Mouse (Mus musculus) embryo, embryonic 10 days (tissue): ENCODE results near the gene Palld.
A peak's percentile ranks its signal among the peaks of the same experiment; 100 is the strongest.

ENCODE experiments used
- DNase-seq: peaks from one replicate; pipeline ENCODE4 v3.0.0-alpha.2; 2015; ENCODE audit warnings: low spot score

Palld gene

GRCm38 (mm10) chr8:61685280-61685679 is 217.2 kb downstream of the Palld start:
- DNase-seq = no peak

GRCm38 (mm10) chr8:61684280-61684939 is 218.1 kb downstream of the Palld start:
- no peak for DNase-seq

GRCm38 (mm10) chr8:61682902-61683301 is 219.6 kb downstream of the Palld start:
- DNase-seq = no peak

- no peak for DNase-seq
Observed at GRCm38 (mm10) chr8:61681217-61681616, 221.3 kb downstream of the Palld start.

GRCm38 (mm10) chr8:61677227-61677626 is 225.3 kb downstream of the Palld start:
- DNase-seq = no peak

GRCm38 (mm10) chr8:61671151-61671550 is 231.3 kb downstream of the Palld start:
- DNase-seq = no peak

GRCm38 (mm10) chr8:61670376-61670775 is 232.1 kb downstream of the Palld start:
- no peak for DNase-seq

- peak; percentile 73 for DNase-seq
Observed at GRCm38 (mm10) chr8:61666919-61667318, 235.6 kb downstream of the Palld start.

- peak; percentile 36 for DNase-seq
Observed at GRCm38 (mm10) chr8:61665021-61665420, 237.5 kb downstream of the Palld start.

- DNase-seq = no peak
Observed at GRCm38 (mm10) chr8:61664162-61664561, 238.3 kb downstream of the Palld start.

- DNase-seq = no peak
Observed at GRCm38 (mm10) chr8:61662829-61663228, 239.7 kb downstream of the Palld start.

- no peak for DNase-seq
Observed at GRCm38 (mm10) chr8:61661611-61662010, 240.9 kb downstream of the Palld start.

GRCm38 (mm10) chr8:61660961-61661360 is 241.5 kb downstream of the Palld start:
- DNase-seq = no peak

GRCm38 (mm10) chr8:61651955-61652354 is 250.5 kb downstream of the Palld start:
- no peak for DNase-seq

- DNase-seq = no peak
Observed at GRCm38 (mm10) chr8:61646195-61646835, 256.2 kb downstream of the Palld start.

GRCm38 (mm10) chr8:61645642-61646041 is 256.8 kb downstream of the Palld start:
- no peak for DNase-seq

GRCm38 (mm10) chr8:61643215-61643614 is 259.3 kb downstream of the Palld start:
- DNase-seq = no peak

- DNase-seq = no peak
Observed at GRCm38 (mm10) chr8:61642358-61642847, 260.1 kb downstream of the Palld start.

- no peak for DNase-seq
Observed at GRCm38 (mm10) chr8:61639596-61639995, 262.9 kb downstream of the Palld start.

GRCm38 (mm10) chr8:61639008-61639407 is 263.5 kb downstream of the Palld start:
- peak; percentile 67 for DNase-seq

GRCm38 (mm10) chr8:61637736-61638135 is 264.8 kb downstream of the Palld start:
- no peak for DNase-seq

- DNase-seq = no peak
Observed at GRCm38 (mm10) chr8:61634811-61635210, 267.7 kb downstream of the Palld start.

GRCm38 (mm10) chr8:61632331-61632730 is 270.2 kb downstream of the Palld start:
- no peak for DNase-seq

- no peak for DNase-seq
Observed at GRCm38 (mm10) chr8:61629631-61629968, 272.9 kb downstream of the Palld start.
